Mouse (Mus musculus) heart, postnatal 0 days (tissue): ENCODE results near the gene Lmo7.

Experiments
- CTCF ChIP-seq: IDR thresholded peaks from 2 replicates; pipeline ENCODE4 v1.5.1; 2016; ENCODE audit warnings: antibody characterized with exemption, control low read depth, low read depth
- EP300 ChIP-seq: IDR thresholded peaks from 2 replicates; pipeline ENCODE4 v1.6.1; 2016; ENCODE audit warnings: antibody characterized with exemption, low read depth

GRCm38 (mm10) chr14:101918471-101918870 lies 188.7 kb downstream of the Lmo7 start:
- TF ChIP-seq CTCF (no peak), EP300 (no peak)
